Mouse (Mus musculus) G1E (cell line): ENCODE results near the gene Rara.

Experiments used
- CTCF ChIP-seq: IDR thresholded peaks from 2 replicates; pipeline ENCODE4 v1.5.1; 2012; ENCODE audit warnings: low read depth, low read length, inconsistent platforms, mixed read lengths
- GATA1 ChIP-seq: IDR thresholded peaks from 2 replicates; pipeline ENCODE4 v1.6.1; 2012; ENCODE audit warnings: borderline replicate concordance, low read length, inconsistent platforms, mixed read lengths

- no peak for TF ChIP-seq CTCF
- no peak for TF ChIP-seq GATA1
Observed at GRCm38 (mm10) chr11:98909654-98910053, 18.0 kb upstream of the Rara start.
